Mouse (Mus musculus): ENCODE measurements around the gene Glrx5.

- TF ChIP-seq GATA1 (IDR thresholded peaks at IDR 0.05; ENCODE audit: low read length), result no peak
- TF ChIP-seq TAL1 (IDR thresholded peaks at IDR 0.05; ENCODE audit: low read length), result no peak
These were observed 22.8 kb downstream of the Glrx5 start for GRCm38 (mm10) chr12:105055308-105055707.
